In the genomic region with DNA sequence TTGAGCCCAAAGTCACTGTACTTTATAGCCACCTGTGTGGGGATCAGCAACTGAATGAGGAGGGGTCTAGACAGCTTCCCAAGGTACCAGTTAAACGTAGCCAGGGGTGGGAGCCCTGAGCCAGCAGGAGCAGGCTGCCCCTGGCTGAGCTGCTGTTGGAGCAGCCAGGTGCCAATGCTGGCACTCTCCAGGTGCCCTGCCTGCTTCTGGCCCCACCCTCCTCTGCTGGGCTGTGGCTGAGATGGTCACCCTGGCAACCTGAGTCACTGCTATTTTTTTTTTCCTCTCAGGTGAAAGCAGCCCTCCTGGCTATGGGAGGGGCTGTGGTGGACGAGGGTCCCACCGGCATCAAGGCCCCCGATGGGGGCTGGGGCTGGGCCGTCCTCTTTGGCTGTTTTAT, we compare ENCODE assay signal across 25 mouse cellular contexts. TPM values are rescaled to one million over a fixed set of nuclear protein-coding genes. Genes with fewer than 3 reads are reported as not detected.
A peak's percentile ranks its signal among the peaks of the same experiment; 100 is the strongest.
DNase-seq lines count a peak whose midpoint lies in the region; ATAC-seq and TF ChIP-seq lines count a peak whose summit lies in the region.
"Had no signal": no experiment of that assay in that cellular context is flagged by ENCODE, and none has a peak within 500 bp of the region (broad histone marks: within the 10 kb centered on the region; RNA-seq: fewer than 3 reads in every experiment).

No protein-coding gene starts in this region.

- no peak overlapping the region for H3K27ac ChIP-seq in heart, embryonic 12.5 days (ENCODE audit: poor library complexity, severe bottlenecking)
- no peak overlapping the region for H3K27ac ChIP-seq in midbrain, embryonic 14.5 days (replicated peaks; ENCODE audit: low read depth, low read length)
- H3K27ac ChIP-seq: forebrain, embryonic 15.5 days; hindbrain, embryonic 15.5 days; limb, embryonic 13.5 days; midbrain, embryonic 13.5 days; neural tube, embryonic 13.5 days had no signal

- H3K36me3 ChIP-seq in megakaryocyte, embryonic 14.5 days (replicated peaks; ENCODE audit: low read length): peaks cover 87% of the 10 kb centered on the region
- H3K36me3 ChIP-seq in heart, embryonic 12.5 days: peaks cover 63% of the 10 kb centered on the region
- peaks cover 37% of the 10 kb centered on the region for H3K36me3 ChIP-seq in midbrain, embryonic 14.5 days (ENCODE audit: control insufficient read depth, insufficient read depth, low read length)

- TF ChIP-seq CTCF in lung, adult 2 months (IDR thresholded peaks at IDR 0.05; ENCODE audit: insufficient read depth, low read length): no peak

- H3K9me3 ChIP-seq in megakaryocyte, embryonic 14.5 days: no peaks in the 10 kb centered on the region
- no peaks in the 10 kb centered on the region for H3K9me3 ChIP-seq in heart, embryonic 12.5 days (replicated peaks)
- H3K9me3 ChIP-seq in midbrain, embryonic 14.5 days (ENCODE audit: control insufficient read depth, low read length): no peaks in the 10 kb centered on the region
- H3K9me3 ChIP-seq: forebrain, embryonic 15.5 days; hindbrain, embryonic 15.5 days; limb, embryonic 13.5 days; midbrain, embryonic 13.5 days; neural tube, embryonic 13.5 days had no signal

- no peak overlapping the region for H3K4me2 ChIP-seq in heart, embryonic 12.5 days
- no peak overlapping the region for H3K4me2 ChIP-seq in midbrain, embryonic 14.5 days (ENCODE audit: low read length)
- H3K4me2 ChIP-seq: forebrain, embryonic 15.5 days; hindbrain, embryonic 15.5 days; limb, embryonic 13.5 days; midbrain, embryonic 13.5 days; neural tube, embryonic 13.5 days had no signal

- H3K4me3 ChIP-seq in megakaryocyte, embryonic 14.5 days (replicated peaks): peak overlapping the region; percentile 20
- H3K4me3 ChIP-seq in lung, adult 2 months (replicated peaks; ENCODE audit: extremely low read depth, low read depth, low read length): no peak overlapping the region
- no peak overlapping the region for H3K4me3 ChIP-seq in heart, embryonic 12.5 days
- H3K4me3 ChIP-seq in midbrain, embryonic 14.5 days (replicated peaks; ENCODE audit: low read depth, low read length): no peak overlapping the region
- H3K4me3 ChIP-seq: forebrain, embryonic 15.5 days; hindbrain, embryonic 15.5 days; limb, embryonic 13.5 days; midbrain, embryonic 13.5 days; neural tube, embryonic 13.5 days had no signal

- no peak for ATAC-seq in megakaryocyte, adult 5-6 weeks (ENCODE audit: poor library complexity, severe bottlenecking)
- no peak for ATAC-seq in heart, embryonic 12.5 days (ENCODE audit: insufficient number of reproducible peaks, low FRiP score)
- no peak for ATAC-seq in midbrain, embryonic 14.5 days (ENCODE audit: low FRiP score, low TSS enrichment)
- ATAC-seq: CD4-positive, CD25-positive, alpha-beta regulatory T cell, adult 4 months; forebrain, embryonic 15.5 days; midbrain, embryonic 13.5 days; Patski had no signal

- H3K9ac ChIP-seq in heart, embryonic 12.5 days: no peak overlapping the region
- no peak overlapping the region for H3K9ac ChIP-seq in midbrain, embryonic 14.5 days (replicated peaks; ENCODE audit: low read length)
- H3K9ac ChIP-seq: forebrain, embryonic 15.5 days; hindbrain, embryonic 15.5 days; limb, embryonic 13.5 days; midbrain, embryonic 13.5 days; neural tube, embryonic 13.5 days had no signal

- peaks cover 98% of the 10 kb centered on the region for H3K4me1 ChIP-seq in megakaryocyte, embryonic 14.5 days
- peaks cover 6% of the 10 kb centered on the region for H3K4me1 ChIP-seq in lung, adult 2 months (ENCODE audit: control insufficient read depth, insufficient read depth, low read length)
- peaks cover 91% of the 10 kb centered on the region for H3K4me1 ChIP-seq in heart, embryonic 12.5 days (replicated peaks)
- peaks cover 12% of the 10 kb centered on the region for H3K4me1 ChIP-seq in midbrain, embryonic 14.5 days (ENCODE audit: control insufficient read depth, insufficient read depth, low read length)

- WGBS in lung, adult 2 months: 74% methylated on average over 5 of the region's 5 CpGs
- WGBS in heart, embryonic 12.5 days: 78% methylated on average over 5 of the region's 5 CpGs
- 86% methylated on average over 5 of the region's 5 CpGs for WGBS in midbrain, embryonic 14.5 days

- no peaks in the 10 kb centered on the region for H3K27me3 ChIP-seq in megakaryocyte, embryonic 14.5 days (replicated peaks)
- H3K27me3 ChIP-seq in heart, embryonic 12.5 days (replicated peaks): no peaks in the 10 kb centered on the region
- peaks cover 6% of the 10 kb centered on the region; the same call in 1 of the 2 replicates for H3K27me3 ChIP-seq in midbrain, embryonic 14.5 days (ENCODE audit: control insufficient read depth, insufficient read depth, low read length)
- H3K27me3 ChIP-seq: Patski had no signal

- peak; percentile 62 for DNase-seq in gastrocnemius, postnatal 25 days
- no peak for DNase-seq in gastrocnemius, adult 18-20 months (ENCODE audit: low spot score)
- DNase-seq in lung, adult 2 months: peak; percentile 31
- DNase-seq in lung, postnatal 36 days: peak; percentile 68
- DNase-seq in midbrain, embryonic 14.5 days: no peak
- DNase-seq: adrenal gland, adult 2 months; cerebellum, adult 11 months; cerebellum, postnatal 25 days; gastrocnemius, postnatal 36 days; heart, postnatal 4 days; kidney, adult 2 months; retina, postnatal 1 day; right cerebral cortex, postnatal 25 days; spleen, adult 18-20 months; thymus, postnatal 14 days had no signal

- TF ChIP-seq POLR2A in lung, adult 2 months (IDR thresholded peaks at IDR 0.05; ENCODE audit: borderline replicate concordance, extremely low read depth, low read depth, low read length): no peak

RNA-seq across cellular contexts. Expression of a gene that starts 6.7 kb away (rescaled TPM):
- 100 to 1,000 TPM; 313 to 418 TPM for total RNA-seq in gastrocnemius, postnatal 25 days (2021)
- 100 to 1,000 TPM; 257 to 298 TPM for total RNA-seq in gastrocnemius, adult 18-20 months (2021)
- 673 and 816 TPM in 2 replicates for polyA plus RNA-seq in megakaryocyte, embryonic 14.5 days (2012; ENCODE audit: insufficient read depth, low replicate concordance)
- total RNA-seq in megakaryocyte, adult 5-6 weeks (2015): 21.4 and 24.6 TPM in 2 replicates
- 35.2 and 40.7 TPM in 2 replicates for total RNA-seq in megakaryocyte, adult 5-6 weeks (2017)
- polyA plus RNA-seq in lung, adult 2 months (2012; rRNA removed): 20.8 and 28.8 TPM in 2 replicates
- polyA plus RNA-seq in heart, embryonic 12.5 days (2016; fragmentation: Nextera tagmentation; extraction: Ambion mirVana): 289 and 290 TPM in 2 replicates
- 3.4 and 4.8 TPM in 2 replicates for polyA plus RNA-seq in midbrain, embryonic 14.5 days (2014; fragmentation: Nextera tagmentation; extraction: Ambion mirVana)

RNA-seq across cellular contexts. Expression of a gene that starts 22.3 kb away (rescaled TPM):
- total RNA-seq in gastrocnemius, postnatal 25 days (2021): 1 to 10 TPM; 2.8 to 2.9 TPM
- 1 to 10 TPM; 3.0 to 3.5 TPM for total RNA-seq in gastrocnemius, adult 18-20 months (2021)
- 2.0 TPM in 1 of 2 replicates, not detected in the other for polyA plus RNA-seq in megakaryocyte, embryonic 14.5 days (2012; ENCODE audit: insufficient read depth, low replicate concordance)
- 0.30 and 1.2 TPM in 2 replicates for total RNA-seq in megakaryocyte, adult 5-6 weeks (2015)
- 2.1 and 2.4 TPM in 2 replicates for total RNA-seq in megakaryocyte, adult 5-6 weeks (2017)
- 2.6 and 2.9 TPM in 2 replicates for polyA plus RNA-seq in lung, adult 2 months (2012; rRNA removed)
- polyA plus RNA-seq in heart, embryonic 12.5 days (2016; fragmentation: Nextera tagmentation; extraction: Ambion mirVana): 4.7 and 4.9 TPM in 2 replicates
- polyA plus RNA-seq in midbrain, embryonic 14.5 days (2014; fragmentation: Nextera tagmentation; extraction: Ambion mirVana): 5.5 and 7.0 TPM in 2 replicates

RNA-seq across cellular contexts. Expression of a gene that starts 36.2 kb away (rescaled TPM):
- 10 to 100 TPM; 45.8 to 52.6 TPM for total RNA-seq in gastrocnemius, postnatal 25 days (2021)
- 10 to 100 TPM; 48.7 to 57.4 TPM for total RNA-seq in gastrocnemius, adult 18-20 months (2021)
- polyA plus RNA-seq in megakaryocyte, embryonic 14.5 days (2012; ENCODE audit: insufficient read depth, low replicate concordance): 152 and 176 TPM in 2 replicates
- total RNA-seq in megakaryocyte, adult 5-6 weeks (2015): 56.0 and 64.8 TPM in 2 replicates
- 67.8 and 69.7 TPM in 2 replicates for total RNA-seq in megakaryocyte, adult 5-6 weeks (2017)
- 61.2 and 75.3 TPM in 2 replicates for polyA plus RNA-seq in lung, adult 2 months (2012; rRNA removed)
- polyA plus RNA-seq in heart, embryonic 12.5 days (2016; fragmentation: Nextera tagmentation; extraction: Ambion mirVana): 94.7 and 95.4 TPM in 2 replicates
- polyA plus RNA-seq in midbrain, embryonic 14.5 days (2014; fragmentation: Nextera tagmentation; extraction: Ambion mirVana): 81.5 and 85.8 TPM in 2 replicates

Comparison
In these comparisons a context has a peak if more than half of its experiments do, and no peak if none do; other contexts are left out.
1. DNase-seq: peak in gastrocnemius, postnatal 25 days (single experiment), lung, adult 2 months (single experiment) and lung, postnatal 36 days (single experiment); none in gastrocnemius, adult 18-20 months (single experiment) and midbrain, embryonic 14.5 days (single experiment).